Mouse (Mus musculus) myocyte (in vitro differentiated cells): ENCODE data around the gene Ipo4. TPM values are rescaled to one million over a fixed set of nuclear protein-coding genes. Genes with fewer than 3 reads are reported as not detected.

Source experiments
- H3K27me3 ChIP-seq: one replicate; pipeline ENCODE4 v1.6.1; 2011; ENCODE audit not compliant: control insufficient read depth, insufficient read depth, insufficient read length
- H3K36me3 ChIP-seq: one replicate; pipeline ENCODE4 v1.6.1; 2011; ENCODE audit not compliant: control insufficient read depth, insufficient read depth
- H3K4me2 ChIP-seq: one replicate; pipeline ENCODE4 v1.6.1; 2011; ENCODE audit warnings: low read depth, control low read depth
- H3K4me3 ChIP-seq: one replicate; pipeline ENCODE4 v1.5.1; 2011; ENCODE audit warnings: mild to moderate bottlenecking, control low read depth, moderate library complexity
- H3K79me2 ChIP-seq: one replicate; pipeline ENCODE4 v1.6.1; 2011; ENCODE audit not compliant: control insufficient read depth, insufficient read depth
- H3ac ChIP-seq: one replicate; pipeline ENCODE4 v1.6.1; 2011; ENCODE audit not compliant: control insufficient read depth, insufficient read length
- CEBPB ChIP-seq: IDR thresholded peaks from 2 replicates; pipeline ENCODE4 v1.6.1; 2011; ENCODE audit warnings: mild to moderate bottlenecking, moderate library complexity; ENCODE audit not compliant: poor library complexity, insufficient read depth, severe bottlenecking
- E2F4 ChIP-seq: IDR thresholded peaks from one replicate; pipeline ENCODE4 v1.6.1; 2011; ENCODE audit warnings: mild to moderate bottlenecking, control low read depth, moderate library complexity; ENCODE audit not compliant: insufficient read depth
- MAX ChIP-seq: IDR thresholded peaks from one replicate; pipeline ENCODE4 v1.6.1; 2011; ENCODE audit warnings: low read depth, mild to moderate bottlenecking, control low read depth
- MYOD1 ChIP-seq, 3 experiments: IDR thresholded peaks; one replicate each; pipeline ENCODE4 v1.6.1; 2011; ENCODE audit warnings: control low read depth in 2 of 3, low read depth in 2 of 3, mild to moderate bottlenecking in 2 of 3, moderate library complexity in 1 of 3; ENCODE audit not compliant: insufficient read length in 2 of 3, control insufficient read depth in 1 of 3
- MYOG ChIP-seq, 3 experiments: IDR thresholded peaks; one replicate each; pipeline ENCODE4 v1.6.1; 2011; ENCODE audit warnings: control low read depth in 2 of 3, low read depth in 2 of 3, mild to moderate bottlenecking in 2 of 3; ENCODE audit not compliant: insufficient read length in 2 of 3, control insufficient read depth in 1 of 3, insufficient read depth in 1 of 3
- POLR2A ChIP-seq: IDR thresholded peaks from one replicate; pipeline ENCODE4 v1.6.1; 2011; ENCODE audit warnings: low read depth, mild to moderate bottlenecking, control low read depth, moderate library complexity; ENCODE audit not compliant: insufficient read length
- POLR2AphosphoS2 ChIP-seq: IDR thresholded peaks from one replicate; pipeline ENCODE4 v1.6.1; 2011; ENCODE audit warnings: low read depth, control low read depth; ENCODE audit not compliant: insufficient read length
- REST ChIP-seq: IDR thresholded peaks from one replicate; pipeline ENCODE4 v1.6.1; 2011; ENCODE audit warnings: mild to moderate bottlenecking, control low read depth, moderate library complexity; ENCODE audit not compliant: insufficient read depth, insufficient read length
- SRF ChIP-seq: IDR thresholded peaks from one replicate; pipeline ENCODE4 v1.6.1; 2011; ENCODE audit warnings: low read depth; ENCODE audit not compliant: control insufficient read depth, insufficient read length
- TCF12 ChIP-seq: IDR thresholded peaks from one replicate; pipeline ENCODE4 v1.6.1; 2011; ENCODE audit warnings: mild to moderate bottlenecking, control low read depth; ENCODE audit not compliant: poor library complexity, insufficient read depth, severe bottlenecking
- TCF3 ChIP-seq: IDR thresholded peaks from one replicate; pipeline ENCODE4 v1.6.1; 2011; ENCODE audit warnings: low read depth, control low read depth; ENCODE audit not compliant: insufficient read length
- USF1 ChIP-seq: IDR thresholded peaks from one replicate; pipeline ENCODE4 v1.6.1; 2011; ENCODE audit warnings: low read depth, mild to moderate bottlenecking, control low read depth, moderate library complexity
- polyA plus RNA-seq: library from polyadenylated mRNA; unstranded; fragments of >200 nt; fragmentation: generic; extraction: Trizol; gene quantifications from one replicate; pipeline ENCODE4 v1.2.1, GENCODE M21; 2012; ENCODE audit warnings: missing spikeins

The Ipo4 gene
- polyA plus RNA-seq, 1 experiment, result 109 TPM

DNA sequence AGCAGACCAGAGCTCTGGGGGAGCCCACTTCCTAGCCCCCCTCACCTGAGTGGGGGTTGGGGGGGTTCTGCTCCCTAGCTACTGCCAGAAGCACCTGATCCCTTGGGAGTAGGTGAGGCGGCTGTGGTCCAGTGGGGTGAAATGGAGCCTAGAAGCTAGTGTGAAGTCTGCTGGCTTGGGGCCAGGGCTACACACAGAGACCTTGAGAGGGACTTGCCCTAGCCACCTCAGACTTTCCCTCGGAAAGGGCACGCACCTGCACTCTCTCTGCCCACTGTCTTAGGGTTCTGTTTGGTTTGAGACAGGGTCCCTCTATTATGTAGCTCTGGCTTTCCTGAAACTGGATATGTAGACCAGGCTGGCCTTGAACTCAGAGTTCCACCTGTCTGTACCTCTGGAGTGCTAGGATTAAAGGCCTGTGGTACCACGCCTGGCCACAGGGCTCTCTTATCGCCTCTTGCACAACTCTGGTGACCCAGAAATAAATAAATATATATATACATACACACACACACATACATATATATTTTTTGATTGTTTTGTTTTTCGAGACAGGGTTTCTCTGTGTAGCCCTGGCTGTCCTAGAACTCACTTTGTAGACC, 57.0 kb downstream of the Ipo4 start:
- H3K4me3 ChIP-seq, result peak overlapping the region; percentile 52
- no peaks in the 10 kb centered on the region for H3K27me3 ChIP-seq
- peak overlapping the region; percentile 93 for H3K4me2 ChIP-seq
- H3K36me3 ChIP-seq, result no peaks in the 10 kb centered on the region
- peak overlapping the region; percentile 7 for H3ac ChIP-seq
- TF ChIP-seq MYOG (IDR thresholded peaks at IDR 0.05; ENCODE audit: control insufficient read depth in 1 of 3, insufficient read depth in 1 of 3, insufficient read length in 2 of 3, low read depth in 2 of 3), result no peak
- TF ChIP-seq REST, result no peak
- no peak for TF ChIP-seq SRF
- no peak for TF ChIP-seq MYOD1 (IDR thresholded peaks at IDR 0.05; ENCODE audit: control insufficient read depth in 1 of 3, insufficient read length in 2 of 3, low read depth in 2 of 3)
- TF ChIP-seq POLR2AphosphoS2, result no peak
- TF ChIP-seq MAX, result no peak
- TF ChIP-seq TCF12, result no peak
- TF ChIP-seq USF1, result no peak
- TF ChIP-seq POLR2A, result no peak
- no peak for TF ChIP-seq CEBPB
- no peak for TF ChIP-seq TCF3
- TF ChIP-seq E2F4, result no peak
- H3K79me2 ChIP-seq, result no peaks in the 10 kb centered on the region

DNA sequence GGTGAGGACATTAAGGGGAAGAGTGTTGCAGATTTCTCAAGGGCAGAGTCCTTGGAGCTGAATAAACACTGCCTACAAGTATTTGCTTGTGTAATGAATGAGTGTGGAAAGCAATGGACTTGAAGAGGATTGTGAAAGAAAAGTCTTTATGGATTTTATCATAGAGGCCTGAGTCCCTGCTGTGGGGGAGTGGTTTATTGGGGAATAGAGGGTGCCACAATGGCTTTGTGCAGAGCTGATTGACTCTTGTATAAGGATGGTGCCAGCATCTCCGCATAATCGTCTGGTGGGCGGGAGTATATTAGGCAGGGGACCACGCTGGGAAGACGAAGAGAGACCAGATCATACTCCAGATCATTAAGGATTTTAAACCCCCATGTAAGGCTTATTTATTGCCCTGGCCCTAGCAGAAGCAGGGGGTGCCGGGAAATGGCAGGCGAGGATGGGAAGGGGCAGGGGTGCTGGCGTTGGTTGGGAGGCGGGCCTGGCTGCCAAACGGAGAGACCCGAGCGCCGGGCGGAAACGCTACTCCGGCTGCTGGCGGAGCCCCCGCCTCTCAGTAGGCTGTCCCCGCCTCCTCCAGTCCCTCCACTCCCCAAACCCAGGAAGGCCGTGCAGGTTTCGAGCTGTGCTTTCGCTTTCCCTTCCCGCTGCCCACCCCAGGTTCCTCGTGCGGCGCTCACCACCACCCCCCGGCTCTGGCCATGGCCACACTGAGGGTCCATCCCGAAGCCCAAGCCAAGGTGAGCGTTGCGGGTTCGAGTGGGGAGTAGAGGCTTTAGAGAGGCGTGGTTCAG, 57.7 kb downstream of the Ipo4 start, which contains the start of gene Psme1:
Gene Psme1, plus strand, starts transcription at position 253 of the 797 bp plus-strand sequence.
- Histone ChIP-seq H3ac (peak within 1 kb of the TSS; percentile 7), H3K4me2 (peak within 1 kb of the TSS; percentile 93), H3K79me2 (no peaks in the 10 kb centered on the region), H3K4me3 (peak within 1 kb of the TSS; percentile 52), H3K27me3 (no peaks in the 10 kb centered on the region), H3K36me3 (no peaks in the 10 kb centered on the region)
- TF ChIP-seq POLR2A (peak; percentile 68), TCF12 (no peak), POLR2AphosphoS2 (peak; percentile 78), MAX (no peak), REST (no peak)

DNA sequence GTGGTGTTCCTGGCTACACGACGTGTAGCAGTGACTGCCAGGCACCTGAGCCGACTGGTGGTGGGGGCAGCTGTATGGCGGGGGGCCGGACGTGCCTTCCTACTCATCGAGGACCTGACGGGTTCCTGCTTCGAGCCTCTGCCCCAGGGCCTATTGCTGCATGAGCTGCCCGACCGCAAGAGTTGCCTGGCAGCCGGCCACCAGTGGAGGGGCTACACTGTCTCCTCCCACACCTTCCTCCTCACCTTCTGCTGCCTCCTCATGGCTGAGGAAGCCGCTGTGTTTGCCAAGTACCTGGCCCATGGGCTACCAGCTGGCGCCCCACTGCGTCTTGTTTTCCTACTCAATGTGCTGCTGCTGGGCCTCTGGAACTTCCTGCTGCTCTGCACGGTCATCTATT, 59.4 kb downstream of the Ipo4 start:
- no peaks in the 10 kb centered on the region for H3K79me2 ChIP-seq
- no peaks in the 10 kb centered on the region for H3K27me3 ChIP-seq
- H3K4me2 ChIP-seq, result no peak overlapping the region
- H3K36me3 ChIP-seq, result no peaks in the 10 kb centered on the region
- H3ac ChIP-seq, result no peak overlapping the region
- no peak overlapping the region for H3K4me3 ChIP-seq
- TF ChIP-seq MAX (no peak), SRF (no peak), TCF3 (no peak), TCF12 (no peak), MYOG (IDR thresholded peaks at IDR 0.05; ENCODE audit: control insufficient read depth in 1 of 3, insufficient read depth in 1 of 3, insufficient read length in 2 of 3, low read depth in 2 of 3) (no peak), POLR2AphosphoS2 (no peak), CEBPB (no peak), MYOD1 (IDR thresholded peaks at IDR 0.05; ENCODE audit: control insufficient read depth in 1 of 3, insufficient read length in 2 of 3, low read depth in 2 of 3) (no peak), E2F4 (no peak), USF1 (no peak), POLR2A (no peak), REST (no peak)

DNA sequence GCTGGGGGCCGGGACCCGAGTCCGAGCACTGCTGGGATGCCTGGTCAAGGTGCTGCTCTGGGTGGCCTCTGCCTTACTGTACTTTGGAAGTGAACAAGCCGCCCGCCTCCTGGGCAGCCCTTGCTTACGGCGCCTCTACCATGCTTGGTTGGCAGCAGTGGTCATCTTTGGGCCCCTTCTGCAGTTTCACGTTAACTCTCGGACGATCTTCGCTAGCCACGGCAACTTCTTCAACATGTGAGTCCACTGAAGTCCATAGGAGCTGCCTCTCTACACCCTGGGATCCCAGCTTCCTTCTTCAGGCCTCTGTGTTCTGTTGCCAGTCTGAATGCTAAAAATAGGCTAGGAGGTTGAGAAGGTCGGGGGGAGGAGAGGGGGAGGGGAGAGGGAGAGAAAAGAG, 60.0 kb downstream of the Ipo4 start:
- no peak for TF ChIP-seq TCF12
- Histone ChIP-seq H3K4me3 (no peak overlapping the region), H3K4me2 (peak overlapping the region; percentile 13), H3K36me3 (no peaks in the 10 kb centered on the region), H3ac (no peak overlapping the region), H3K27me3 (no peaks in the 10 kb centered on the region), H3K79me2 (no peaks in the 10 kb centered on the region)

Other genes with a start within 250 kb of the Ipo4 start
- 29.6 TPM for gene Dhrs4, start 157.2 kb downstream of the Ipo4 start, polyA plus RNA-seq
- gene Carmil3, start 145.3 kb downstream of the Ipo4 start, polyA plus RNA-seq, result 0.08 TPM
- gene Cpne6, start 125.5 kb downstream of the Ipo4 start, polyA plus RNA-seq, result not detected
- not detected for gene Nrl, start 111.0 kb downstream of the Ipo4 start, polyA plus RNA-seq
- 252 TPM for gene Pck2, start 95.7 kb downstream of the Ipo4 start, polyA plus RNA-seq
- gene Dcaf11, start 76.0 kb downstream of the Ipo4 start, polyA plus RNA-seq, result 38.7 TPM
- gene A730061H03Rik, start 75.6 kb downstream of the Ipo4 start, polyA plus RNA-seq, result 0.48 TPM
- gene Fitm1, start 60.3 kb downstream of the Ipo4 start, polyA plus RNA-seq, result 12.8 TPM
- gene Psme1, start 57.8 kb downstream of the Ipo4 start, polyA plus RNA-seq, result 81.7 TPM
- gene Emc9, start 50.7 kb downstream of the Ipo4 start, polyA plus RNA-seq, result 18.5 TPM
- 139 TPM for gene Psme2, start 44.8 kb downstream of the Ipo4 start, polyA plus RNA-seq
- 11.2 TPM for gene Rnf31, start 44.2 kb downstream of the Ipo4 start, polyA plus RNA-seq
- 4.0 TPM for gene Irf9, start 32.4 kb downstream of the Ipo4 start, polyA plus RNA-seq
- gene Rec8, start 17.9 kb downstream of the Ipo4 start, polyA plus RNA-seq, result not detected
- 0.17 TPM for gene Gm49378, start 1.9 kb upstream of the Ipo4 start, polyA plus RNA-seq
- gene Tm9sf1, start 7.8 kb upstream of the Ipo4 start, polyA plus RNA-seq, result 57.9 TPM
- 0.18 TPM for gene Tssk4, start 14.2 kb upstream of the Ipo4 start, polyA plus RNA-seq
- 21.3 TPM for gene Mdp1, start 24.6 kb upstream of the Ipo4 start, polyA plus RNA-seq
- gene Gmpr2, start 36.0 kb upstream of the Ipo4 start, polyA plus RNA-seq, result 11.9 TPM
- 361 TPM for gene Nedd8, start 36.2 kb upstream of the Ipo4 start, polyA plus RNA-seq
- 12.0 TPM for gene Tinf2, start 45.9 kb upstream of the Ipo4 start, polyA plus RNA-seq
- gene Tgm1, start 78.0 kb upstream of the Ipo4 start, polyA plus RNA-seq, result 0.06 TPM
- 18.4 TPM for gene Rabggta, start 86.3 kb upstream of the Ipo4 start, polyA plus RNA-seq
- gene Dhrs1, start 109.7 kb upstream of the Ipo4 start, polyA plus RNA-seq, result 76.3 TPM
- 24.9 TPM for gene Nop9, start 109.7 kb upstream of the Ipo4 start, polyA plus RNA-seq
- 0.17 TPM for gene Cideb, start 122.5 kb upstream of the Ipo4 start, polyA plus RNA-seq
- gene Ltb4r2, start 125.5 kb upstream of the Ipo4 start, polyA plus RNA-seq, result 0.01 TPM
- 0.04 TPM for gene Ltb4r1, start 130.0 kb upstream of the Ipo4 start, polyA plus RNA-seq
- 0.06 TPM for gene Adcy4, start 148.1 kb upstream of the Ipo4 start, polyA plus RNA-seq
- gene Ripk3, start 152.9 kb upstream of the Ipo4 start, polyA plus RNA-seq, result 0.28 TPM
- 2.8 TPM for gene Nfatc4, start 187.2 kb upstream of the Ipo4 start, polyA plus RNA-seq
- gene Nynrin, start 218.1 kb upstream of the Ipo4 start, polyA plus RNA-seq, result 0.12 TPM
- gene Cbln3, start 248.4 kb upstream of the Ipo4 start, polyA plus RNA-seq, result 0.28 TPM
- gene Khnyn, start 249.0 kb upstream of the Ipo4 start, polyA plus RNA-seq, result 10.0 TPM